Mouse (Mus musculus) bone marrow macrophage, adult 2 months (primary cell): ENCODE measurements around the gene Fam129a. TPM values are rescaled to one million over a fixed set of nuclear protein-coding genes. Genes with fewer than 3 reads are reported as not detected.
A peak's percentile ranks its signal among the peaks of the same experiment; 100 is the strongest.

Source experiments
- H3K27ac ChIP-seq: 2 replicates; pipeline ENCODE4 v1.5.1; 2012; ENCODE audit warnings: low read depth, low read length; ENCODE audit not compliant: insufficient read depth
- H3K4me1 ChIP-seq: 2 replicates; pipeline ENCODE4 v1.6.1; 2012; ENCODE audit warnings: low read length; ENCODE audit not compliant: control insufficient read depth, insufficient read depth
- H3K4me3 ChIP-seq: 2 replicates; pipeline ENCODE4 v1.5.1; 2012; ENCODE audit warnings: mild to moderate bottlenecking, low read length, moderate library complexity; ENCODE audit not compliant: insufficient read depth
- CTCF ChIP-seq: IDR thresholded peaks from 2 replicates; pipeline ENCODE4 v1.5.1; 2012; ENCODE audit warnings: low read depth, mild to moderate bottlenecking, low read length, moderate library complexity
- POLR2A ChIP-seq: IDR thresholded peaks from 2 replicates; pipeline ENCODE4 v1.6.1; 2012; ENCODE audit warnings: mild to moderate bottlenecking, low read depth, low read length, borderline replicate concordance
- polyA plus RNA-seq: library from polyadenylated mRNA; stranded (reverse); fragments of >200 nt; gene quantifications from 2 replicates; pipeline ENCODE4 v1.2.4, GENCODE M21; 2012; ENCODE audit not compliant: missing spikeins, insufficient read depth, insufficient read length

Gene Fam129a
- polyA plus RNA-seq = 48.1 and 56.4 TPM in 2 replicates

GRCm38 (mm10) chr1:151570981-151571837 is at the start of gene Fam129a:
Fam129a (plus strand) TSS chr1:151571186.
- peak within 1 kb of the TSS; percentile 79 for H3K4me3 ChIP-seq
- H3K27ac ChIP-seq = no peak within 1 kb of the TSS
- peaks cover 7% of the 10 kb centered on the region for H3K4me1 ChIP-seq
- no peak for TF ChIP-seq POLR2A
- TF ChIP-seq CTCF = no peak

- Histone ChIP-seq H3K4me3 (no peak overlapping the region), H3K27ac (no peak overlapping the region), H3K4me1 (no peaks in the 10 kb centered on the region)
- TF ChIP-seq POLR2A (no peak), CTCF (no peak)
Measured at GRCm38 (mm10) chr1:151526701-151527100, 44.3 kb upstream of the Fam129a start.

- no peaks in the 10 kb centered on the region for H3K4me1 ChIP-seq
- no peak for TF ChIP-seq CTCF
- TF ChIP-seq POLR2A = no peak
- H3K4me3 ChIP-seq = no peak overlapping the region
- no peak overlapping the region for H3K27ac ChIP-seq
Measured at GRCm38 (mm10) chr1:151543796-151544477, 27.0 kb upstream of the Fam129a start.

- TF ChIP-seq POLR2A (no peak), CTCF (no peak)
- H3K27ac ChIP-seq = no peak overlapping the region
- H3K4me1 ChIP-seq = no peaks in the 10 kb centered on the region
- H3K4me3 ChIP-seq = no peak overlapping the region
Measured at GRCm38 (mm10) chr1:151544581-151544980, 26.4 kb upstream of the Fam129a start.

GRCm38 (mm10) chr1:151545571-151545970 is 25.4 kb upstream of the Fam129a start:
- no peak for TF ChIP-seq POLR2A
- TF ChIP-seq CTCF = no peak
- no peak overlapping the region for H3K4me3 ChIP-seq

GRCm38 (mm10) chr1:151548896-151549610 is 21.9 kb upstream of the Fam129a start:
- no peak overlapping the region for H3K27ac ChIP-seq
- no peaks in the 10 kb centered on the region for H3K4me1 ChIP-seq
- no peak overlapping the region for H3K4me3 ChIP-seq
- TF ChIP-seq POLR2A (no peak), CTCF (no peak)

More at GRCm38 (mm10) chr1:151545571-151545970, 25.4 kb upstream of the Fam129a start:
- no peak overlapping the region for H3K27ac ChIP-seq
- H3K4me1 ChIP-seq = no peaks in the 10 kb centered on the region

- Histone ChIP-seq H3K4me3 (no peak overlapping the region), H3K4me1 (no peaks in the 10 kb centered on the region), H3K27ac (no peak overlapping the region)
- no peak for TF ChIP-seq CTCF
Measured at GRCm38 (mm10) chr1:151549794-151550193, 21.2 kb upstream of the Fam129a start.

GRCm38 (mm10) chr1:151550587-151551479 is 20.2 kb upstream of the Fam129a start:
- TF ChIP-seq CTCF = no peak
- TF ChIP-seq POLR2A = no peak
- no peak overlapping the region for H3K27ac ChIP-seq
- no peak overlapping the region for H3K4me3 ChIP-seq
- no peaks in the 10 kb centered on the region for H3K4me1 ChIP-seq

- Histone ChIP-seq H3K27ac (no peak overlapping the region), H3K4me3 (no peak overlapping the region), H3K4me1 (no peaks in the 10 kb centered on the region)
- no peak for TF ChIP-seq POLR2A
- no peak for TF ChIP-seq CTCF
Measured at GRCm38 (mm10) chr1:151560536-151560935, 10.4 kb upstream of the Fam129a start.
